Mouse (Mus musculus) layer of hippocampus, postnatal 36 days (tissue): ENCODE data around the gene Pdgfa. TPM values are rescaled to one million over a fixed set of nuclear protein-coding genes. Genes with fewer than 3 reads are reported as not detected.

ENCODE experiments used
- total RNA-seq, 2 experiments: library from RNA; stranded (reverse); gene quantifications; 2 replicates each; pipeline ENCODE4 v1.2.3; 2021

The Pdgfa gene
- total RNA-seq, 2 experiments from 2014 or later: 36.1 to 40.8 TPM

Other genes with a start within 250 kb of the Pdgfa start
- 10 to 100 TPM; 29.1 to 30.3 TPM for gene Fam20c, start 242.9 kb downstream of the Pdgfa start, total RNA-seq
- not detected for gene Gm5294, start 177.3 kb downstream of the Pdgfa start, total RNA-seq
- gene Prkar1b, start 152.6 kb upstream of the Pdgfa start, total RNA-seq: 100 to 1,000 TPM; 397 to 416 TPM
- gene Dnaaf5, start 152.9 kb upstream of the Pdgfa start, total RNA-seq: 1 to 10 TPM; 8.0 to 8.4 TPM
- 10 to 100 TPM; 78.6 to 82.1 TPM for gene Sun1, start 203.3 kb upstream of the Pdgfa start, total RNA-seq